Mouse (Mus musculus) CH12.LX (cell line): ENCODE measurements at regions not wholly inside any gene's neighbourhood (a gene's known extent, or its start where the extent isn't known, plus 50 kb on each side); places are given as distances from the start of the nearest gene placed in this dataset.

Experiments
- DNase-seq: peaks from one replicate; pipeline ENCODE4 v3.0.0-alpha.2; 2013; ENCODE audit errors: extremely low read depth
- H3K27ac ChIP-seq: 2 replicates; pipeline ENCODE4 v1.5.1; 2012; ENCODE audit warnings: low read depth, mild to moderate bottlenecking, control low read depth, moderate library complexity; ENCODE audit not compliant: insufficient read depth
- H3K27me3 ChIP-seq: replicated peaks from 2 replicates; pipeline ENCODE3; 2012; ENCODE audit warnings: inconsistent platforms
- H3K36me3 ChIP-seq, 2 experiments: replicated peaks in 1 of 2; 2 replicates each; pipeline versions ENCODE3 to v1.6.1; 2012; ENCODE audit warnings: inconsistent platforms in 1 of 2, low read length in 1 of 2, mild to moderate bottlenecking in 1 of 2, mixed read lengths in 1 of 2, moderate library complexity in 1 of 2; ENCODE audit not compliant: control insufficient read depth in 1 of 2, insufficient read depth in 1 of 2
- H3K4me1 ChIP-seq, 2 experiments: 2 replicates each; pipeline ENCODE4 v1.6.1; 2012; ENCODE audit warnings: inconsistent platforms in 1 of 2, moderate library complexity in 1 of 2; ENCODE audit not compliant: insufficient read depth in 2 of 2, control insufficient read depth in 1 of 2
- H3K4me2 ChIP-seq: 2 replicates; pipeline ENCODE4 v1.6.1; 2012; ENCODE audit warnings: low read depth, mild to moderate bottlenecking, control low read depth; ENCODE audit not compliant: poor library complexity, insufficient read depth, severe bottlenecking
- H3K4me3 ChIP-seq, 3 experiments: fragments of 150-350 bp in 1 of 3; sonication (generic) in 1 of 3; replicated peaks in 1 of 3; 2 replicates each; pipeline versions ENCODE3 to v1.5.1; 2011 to 2012; ENCODE audit warnings: low read depth in 2 of 3, low read length in 2 of 3, mild to moderate bottlenecking in 2 of 3, moderate library complexity in 2 of 3, control low read depth in 1 of 3, improper control_type of control experiment in 1 of 3, inconsistent platforms in 1 of 3, mixed read lengths in 1 of 3; ENCODE audit not compliant: poor library complexity in 1 of 3
- H3K79me2 ChIP-seq: replicated peaks from 2 replicates; pipeline ENCODE4 v1.6.1; 2012; ENCODE audit warnings: mild to moderate bottlenecking, moderate library complexity; ENCODE audit not compliant: control insufficient read depth, poor library complexity, insufficient read depth, severe bottlenecking; ENCODE audit errors: extremely low read depth
- H3K9ac ChIP-seq: 2 replicates; pipeline ENCODE4 v1.6.1; 2012; ENCODE audit warnings: low read depth, mild to moderate bottlenecking, control low read depth, moderate library complexity; ENCODE audit not compliant: insufficient read depth
- H3K9me3 ChIP-seq: replicated peaks from 2 replicates; pipeline ENCODE3; 2012; ENCODE audit warnings: low read length, inconsistent platforms, mixed read lengths
- BHLHE40 ChIP-seq: IDR thresholded peaks from 2 replicates; pipeline ENCODE4 v1.6.1; 2011; ENCODE audit warnings: mild to moderate bottlenecking, low read depth, low read length, improper control_type of control experiment
- CHD1 ChIP-seq: IDR thresholded peaks from 2 replicates; pipeline ENCODE4 v1.6.1; 2012; ENCODE audit warnings: low read depth, low read length, improper control_type of control experiment, inconsistent platforms
- CTCF ChIP-seq, 2 experiments: IDR thresholded peaks in 1 of 2; conservative IDR thresholded peaks in 1 of 2; 2 replicates each; pipeline ENCODE4 v1.5.1; 2011 to 2012; ENCODE audit warnings: low read depth in 2 of 2, low read length in 2 of 2, improper control_type of control experiment in 1 of 2, inconsistent platforms in 1 of 2, mild to moderate bottlenecking in 1 of 2, moderate library complexity in 1 of 2
- EP300 ChIP-seq: IDR thresholded peaks from 2 replicates; pipeline ENCODE4 v1.6.1; 2011; ENCODE audit warnings: low read length, improper control_type of control experiment
- GABPA ChIP-seq: IDR thresholded peaks from 2 replicates; pipeline ENCODE4 v1.6.1; 2012; ENCODE audit warnings: low read depth, low read length, improper control_type of control experiment, inconsistent platforms; ENCODE audit not compliant: insufficient replicate concordance
- HCFC1 ChIP-seq: IDR thresholded peaks from 2 replicates; pipeline ENCODE4 v1.6.1; 2012; ENCODE audit warnings: low read depth, mild to moderate bottlenecking, inconsistent platforms, low read length, improper control_type of control experiment
- IRF4 ChIP-seq: IDR thresholded peaks from 2 replicates; pipeline ENCODE4 v1.6.1; 2014; ENCODE audit warnings: low read depth, mild to moderate bottlenecking, inconsistent platforms, low read length, improper control_type of control experiment
- JUN ChIP-seq: IDR thresholded peaks from 2 replicates; pipeline ENCODE4 v1.6.1; 2011; ENCODE audit warnings: low read depth, mild to moderate bottlenecking, low read length, improper control_type of control experiment, moderate library complexity; ENCODE audit not compliant: insufficient read depth
- JUND ChIP-seq: conservative IDR thresholded peaks from 2 replicates; pipeline ENCODE4 v1.6.1; 2011; ENCODE audit warnings: low read depth, low read length, improper control_type of control experiment
- KAT2A ChIP-seq: IDR thresholded peaks from 2 replicates; pipeline ENCODE4 v1.6.1; 2012; ENCODE audit warnings: low read length, improper control_type of control experiment, inconsistent platforms; ENCODE audit not compliant: insufficient replicate concordance
- MAFK ChIP-seq: IDR thresholded peaks from 2 replicates; pipeline ENCODE4 v1.6.1; 2011; ENCODE audit warnings: low read length, improper control_type of control experiment; ENCODE audit not compliant: insufficient replicate concordance
- MAZ ChIP-seq: IDR thresholded peaks from 2 replicates; pipeline ENCODE4 v1.6.1; 2012; ENCODE audit warnings: low read depth, mild to moderate bottlenecking, inconsistent platforms, low read length, improper control_type of control experiment, moderate library complexity
- MEF2A ChIP-seq: IDR thresholded peaks from 2 replicates; pipeline ENCODE4 v1.6.1; 2014; ENCODE audit warnings: low read depth, mild to moderate bottlenecking, inconsistent platforms, low read length, improper control_type of control experiment, borderline replicate concordance
- MXI1 ChIP-seq: IDR thresholded peaks from 2 replicates; pipeline ENCODE4 v1.6.1; 2011; ENCODE audit warnings: mild to moderate bottlenecking, low read depth, low read length, improper control_type of control experiment
- MYC ChIP-seq: IDR thresholded peaks from 2 replicates; pipeline ENCODE4 v1.6.1; 2011; ENCODE audit warnings: low read depth, mild to moderate bottlenecking, improper control_type of control experiment, low read length
- NELFE ChIP-seq: IDR thresholded peaks from 2 replicates; pipeline ENCODE4 v1.6.1; 2011; ENCODE audit warnings: low read depth, low read length, improper control_type of control experiment
- NRF1 ChIP-seq: IDR thresholded peaks from 2 replicates; pipeline ENCODE4 v1.6.1; 2014; ENCODE audit warnings: low read depth, mild to moderate bottlenecking, inconsistent platforms, low read length, improper control_type of control experiment, moderate library complexity
- POLR2A ChIP-seq: IDR thresholded peaks from 2 replicates; pipeline ENCODE4 v1.6.1; 2011; ENCODE audit warnings: low read depth, mild to moderate bottlenecking, improper control_type of control experiment, low read length
- POLR2AphosphoS2 ChIP-seq: IDR thresholded peaks from 2 replicates; pipeline ENCODE4 v1.6.1; 2011; ENCODE audit warnings: low read depth, low read length, improper control_type of control experiment
- SIN3A ChIP-seq: IDR thresholded peaks from 2 replicates; pipeline ENCODE4 v1.6.1; 2012; ENCODE audit warnings: low read length, improper control_type of control experiment, inconsistent platforms
- SMC3 ChIP-seq: IDR thresholded peaks from 2 replicates; pipeline ENCODE4 v1.6.1; 2011; ENCODE audit warnings: low read depth, low read length, improper control_type of control experiment
- TBP ChIP-seq: conservative IDR thresholded peaks from 2 replicates; pipeline ENCODE4 v1.6.1; 2011; ENCODE audit warnings: low read depth, low read length, improper control_type of control experiment
- TCF12 ChIP-seq: IDR thresholded peaks from 2 replicates; pipeline ENCODE4 v1.6.1; 2014; ENCODE audit warnings: low read depth, mild to moderate bottlenecking, inconsistent platforms, low read length, improper control_type of control experiment
- UBTF ChIP-seq: IDR thresholded peaks from 2 replicates; pipeline ENCODE4 v1.6.1; 2012; ENCODE audit warnings: low read depth, mild to moderate bottlenecking, inconsistent platforms, low read length, improper control_type of control experiment, moderate library complexity
- ZC3H11A ChIP-seq: IDR thresholded peaks from 2 replicates; pipeline ENCODE4 v1.6.1; 2012; ENCODE audit warnings: low read depth, mild to moderate bottlenecking, inconsistent platforms, low read length, improper control_type of control experiment
- ZKSCAN1 ChIP-seq: IDR thresholded peaks from 2 replicates; pipeline ENCODE4 v1.6.1; 2012; ENCODE audit warnings: low read depth, inconsistent platforms, low read length, improper control_type of control experiment, borderline replicate concordance
- ZMIZ1 ChIP-seq: IDR thresholded peaks from 2 replicates; pipeline ENCODE4 v1.6.1; 2012; ENCODE audit warnings: low read depth, mild to moderate bottlenecking, inconsistent platforms, low read length, improper control_type of control experiment
- ZNF384 ChIP-seq: IDR thresholded peaks from 2 replicates; pipeline ENCODE4 v1.6.1; 2012; ENCODE audit warnings: low read depth, low read length, improper control_type of control experiment, inconsistent platforms
- dilution Hi-C: fragments of 300-500 bp; cut with MboI; formaldehyde crosslinking; loops from 2 replicates; pipeline ENCODE4 v1.14.3; 2020; ENCODE audit warnings: low sequenced_read_pairs; ENCODE audit not compliant: extremely low pct_unique_long_range_greater_than_20kb, extremely low pct_ligation_motif_present
- in situ Hi-C: fragments of 300-500 bp; cut with MboI; formaldehyde crosslinking; loops from 3 replicates; pipeline ENCODE4 v1.14.3; 2019; ENCODE audit warnings: low sequenced_read_pairs, low pct_ligation_motif_present, low pct_unique_long_range_greater_than_20kb, mixed read lengths

DNA sequence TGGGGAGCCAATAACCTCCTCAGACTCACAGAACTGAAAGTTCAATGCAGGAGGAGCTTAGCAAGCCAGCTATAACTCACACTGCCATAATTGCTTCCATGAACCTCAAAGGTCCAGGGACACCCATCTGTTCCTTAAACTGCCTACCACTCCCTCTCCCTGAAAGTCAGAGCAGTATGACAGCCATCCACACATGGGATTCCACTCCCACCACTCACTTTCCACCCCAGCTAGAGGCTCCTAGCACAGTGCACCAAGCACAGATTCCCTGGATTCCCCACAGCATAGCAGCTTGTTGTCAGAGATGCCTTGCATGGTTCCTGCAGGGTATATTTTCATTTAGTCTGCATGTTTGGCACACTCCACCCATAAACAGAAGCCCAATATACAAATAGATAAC, 76.1 kb upstream of the Vgll2 start:
- TF ChIP-seq ZKSCAN1, result no peak
- no peak for TF ChIP-seq JUND
- no peak for TF ChIP-seq SMC3
- TF ChIP-seq CTCF (conservative IDR thresholded peaks at IDR 0.05 in 1 of 2, IDR thresholded peaks at IDR 0.05 in 1 of 2; ENCODE audit: low read depth in 2 of 2, low read length in 2 of 2), result no peak
- TF ChIP-seq MXI1, result no peak
- TF ChIP-seq POLR2A, result no peak
- TF ChIP-seq TBP, result no peak
- in situ Hi-C loops, result no loop called here
- H3K9ac ChIP-seq, result no peak overlapping the region

DNA sequence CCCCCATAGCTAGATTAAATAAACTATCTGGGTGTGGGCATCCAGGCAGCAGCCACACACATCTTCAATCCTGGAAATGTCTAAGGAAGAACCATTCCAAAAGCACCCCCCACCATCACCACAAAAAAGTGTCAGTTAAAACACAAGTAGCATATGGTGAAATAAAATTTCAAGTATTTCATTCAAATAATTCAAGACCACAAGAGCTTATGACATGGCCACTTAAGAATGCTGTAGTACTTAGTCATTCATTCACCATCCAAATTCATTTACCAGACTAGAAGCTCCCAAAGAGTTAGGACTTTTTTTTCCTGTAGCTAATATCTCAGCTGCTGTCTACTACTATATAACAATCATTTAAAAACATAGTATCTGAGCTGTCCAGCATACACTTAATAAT, 75.4 kb upstream of the Vgll2 start:
- no peak overlapping the region for H3K27ac ChIP-seq
- in situ Hi-C loops, result no loop called here
- no peaks in the 10 kb centered on the region for H3K9me3 ChIP-seq
- TF ChIP-seq TCF12 (no peak), SIN3A (no peak), ZNF384 (no peak)
- TF ChIP-seq, all 38 proteins: peak for 0
- Histone ChIP-seq H3K27me3 (no peaks in the 10 kb centered on the region), H3K4me1 (no peaks in the 10 kb centered on the region), H3K36me3 (no peaks in the 10 kb centered on the region), H3K9ac (no peak overlapping the region), H3K79me2 (no peaks in the 10 kb centered on the region), H3K4me2 (no peak overlapping the region), H3K4me3 (no peak overlapping the region)
- no peak for DNase-seq
- dilution Hi-C loops, result no loop called here

More for the DNA sequence above, 76.1 kb upstream of the Vgll2 start:
- Histone ChIP-seq H3K27me3 (no peaks in the 10 kb centered on the region), H3K27ac (no peak overlapping the region), H3K36me3 (no peaks in the 10 kb centered on the region), H3K4me3 (no peak overlapping the region), H3K79me2 (no peaks in the 10 kb centered on the region), H3K4me1 (no peaks in the 10 kb centered on the region), H3K4me2 (no peak overlapping the region), H3K9me3 (no peaks in the 10 kb centered on the region)
- DNase-seq, result no peak
- dilution Hi-C loops, result no loop called here

- in situ Hi-C loops, result no loop called here
- Histone ChIP-seq H3K79me2 (no peaks in the 10 kb centered on the region), H3K9me3 (no peaks in the 10 kb centered on the region), H3K9ac (no peak overlapping the region), H3K4me2 (no peak overlapping the region), H3K27me3 (no peaks in the 10 kb centered on the region), H3K4me3 (no peak overlapping the region), H3K4me1 (peaks cover 0 to 4% of the 10 kb centered on the region in 2 experiments; a peak in 2 of 4 replicates), H3K27ac (no peak overlapping the region), H3K36me3 (no peaks in the 10 kb centered on the region)
- TF ChIP-seq BHLHE40 (no peak), MEF2A (no peak), NELFE (no peak), GABPA (no peak), HCFC1 (no peak), KAT2A (no peak), UBTF (no peak), EP300 (no peak), ZKSCAN1 (no peak), MAZ (no peak), CHD1 (no peak), ZC3H11A (no peak), ZMIZ1 (no peak), MYC (no peak), IRF4 (no peak), NRF1 (no peak), MXI1 (no peak), POLR2AphosphoS2 (no peak), JUN (no peak), MAFK (no peak)
- dilution Hi-C loops, result no loop called here
- no peak for DNase-seq
These were observed 72.3 kb upstream of the Vgll2 start for GRCm38 (mm10) chr10:51950016-51950415.
